Mouse (Mus musculus): Measurements from ENCODE around the gene Dbn1. TPM values are rescaled to one million over a fixed set of nuclear protein-coding genes. Genes with fewer than 3 reads are reported as not detected.

Gene Dbn1
- polyA plus RNA-seq, 1 experiment from 2014 or later, result 482 TPM

Small RNA genes within 50 kb of the gene (microRNA-seq; reads per million reads assigned to microRNA genes)
- not detected for gene Mir6943
- gene Mir6944, result 54.4 reads per million, percentile 41 among the genes with 10 or more reads in this experiment
- 2.1 reads per million, percentile 2 among the genes with 10 or more reads in this experiment for gene Mir6945

Other genes with a start within 250 kb of the Dbn1 start
- 347 and 353 TPM in 2 replicates for gene Prelid1, start 167.6 kb downstream of the Dbn1 start, polyA plus RNA-seq (2015; fragmentation: Nextera tagmentation; extraction: Ambion mirVana)
- gene Rab24, start 166.2 kb downstream of the Dbn1 start, polyA plus RNA-seq (2015; fragmentation: Nextera tagmentation; extraction: Ambion mirVana), result 95.4 and 97.6 TPM in 2 replicates
- gene Mxd3, start 158.3 kb downstream of the Dbn1 start, polyA plus RNA-seq (2015; fragmentation: Nextera tagmentation; extraction: Ambion mirVana), result 10.9 and 12.4 TPM in 2 replicates
- gene Lman2, start 125.3 kb downstream of the Dbn1 start, polyA plus RNA-seq (2015; fragmentation: Nextera tagmentation; extraction: Ambion mirVana), result 44.9 and 51.5 TPM in 2 replicates
- 0.27 and 0.44 TPM in 2 replicates for gene Rgs14, start 118.4 kb downstream of the Dbn1 start, polyA plus RNA-seq (2015; fragmentation: Nextera tagmentation; extraction: Ambion mirVana)
- 0.05 TPM in 1 of 2 replicates, not detected in the other for gene Slc34a1, start 89.9 kb downstream of the Dbn1 start, polyA plus RNA-seq (2015; fragmentation: Nextera tagmentation; extraction: Ambion mirVana)
- 1.1 and 1.4 TPM in 2 replicates for gene Pfn3, start 72.9 kb downstream of the Dbn1 start, polyA plus RNA-seq (2015; fragmentation: Nextera tagmentation; extraction: Ambion mirVana)
- 0.14 and 0.38 TPM in 2 replicates for gene F12, start 61.3 kb downstream of the Dbn1 start, polyA plus RNA-seq (2015; fragmentation: Nextera tagmentation; extraction: Ambion mirVana)
- gene Grk6, start 43.0 kb downstream of the Dbn1 start, polyA plus RNA-seq (2015; fragmentation: Nextera tagmentation; extraction: Ambion mirVana), result 15.8 and 25.0 TPM in 2 replicates
- 4.4 and 4.9 TPM in 2 replicates for gene Prr7, start 23.8 kb downstream of the Dbn1 start, polyA plus RNA-seq (2015; fragmentation: Nextera tagmentation; extraction: Ambion mirVana)
- 161 and 177 TPM in 2 replicates for gene Pdlim7, start 25.6 kb upstream of the Dbn1 start, polyA plus RNA-seq (2015; fragmentation: Nextera tagmentation; extraction: Ambion mirVana)
- 3.6 and 4.3 TPM in 2 replicates for gene Dok3, start 41.2 kb upstream of the Dbn1 start, polyA plus RNA-seq (2015; fragmentation: Nextera tagmentation; extraction: Ambion mirVana)
- gene Ddx41, start 48.5 kb upstream of the Dbn1 start, polyA plus RNA-seq (2015; fragmentation: Nextera tagmentation; extraction: Ambion mirVana), result 55.3 and 56.3 TPM in 2 replicates
- 41.1 and 50.0 TPM in 2 replicates for gene Fam193b, start 83.0 kb upstream of the Dbn1 start, polyA plus RNA-seq (2015; fragmentation: Nextera tagmentation; extraction: Ambion mirVana)
- 102 TPM in 2 replicates for gene Tmed9, start 85.6 kb upstream of the Dbn1 start, polyA plus RNA-seq (2015; fragmentation: Nextera tagmentation; extraction: Ambion mirVana)
- gene B4galt7, start 111.8 kb upstream of the Dbn1 start, polyA plus RNA-seq (2015; fragmentation: Nextera tagmentation; extraction: Ambion mirVana), result 40.9 and 42.3 TPM in 2 replicates
- gene Caml, start 134.9 kb upstream of the Dbn1 start, polyA plus RNA-seq (2015; fragmentation: Nextera tagmentation; extraction: Ambion mirVana), result 97.4 and 108 TPM in 2 replicates
- gene Ddx46, start 146.9 kb upstream of the Dbn1 start, polyA plus RNA-seq (2015; fragmentation: Nextera tagmentation; extraction: Ambion mirVana), result 21.5 and 23.1 TPM in 2 replicates
- 65.5 and 73.6 TPM in 2 replicates for gene B230219D22Rik, start 205.0 kb upstream of the Dbn1 start, polyA plus RNA-seq (2015; fragmentation: Nextera tagmentation; extraction: Ambion mirVana)
- 142 and 149 TPM in 2 replicates for gene Txndc15, start 226.5 kb upstream of the Dbn1 start, polyA plus RNA-seq (2015; fragmentation: Nextera tagmentation; extraction: Ambion mirVana)
- gene Pcbd2, start 239.3 kb upstream of the Dbn1 start, polyA plus RNA-seq (2015; fragmentation: Nextera tagmentation; extraction: Ambion mirVana), result 26.1 and 26.5 TPM in 2 replicates

Measured in hindbrain, embryonic 16.5 days (tissue).